18 mouse cellular contexts compared by ENCODE assay signal in genomic region chr5:111218998-111219397, GRCm38 (mm10).
DNase-seq lines count a peak whose midpoint lies in the region; ATAC-seq lines count a peak whose summit lies in the region.
"Had no signal": no experiment of that assay in that cellular context is flagged by ENCODE, and none has a peak within 500 bp of the region (broad histone marks: within the 10 kb centered on the region; RNA-seq: fewer than 3 reads in every experiment).

No protein-coding gene starts in this region.

- WGBS in forebrain, embryonic 12.5 days = 73% methylated on average over 5 of the region's 5 CpGs
- WGBS in forebrain, embryonic 16.5 days = 64% methylated on average over 5 of the region's 5 CpGs
- WGBS in limb, embryonic 12.5 days = 87% methylated on average over 5 of the region's 5 CpGs
- WGBS in limb, embryonic 10.5 days = 85% methylated on average over 5 of the region's 5 CpGs
- WGBS in forebrain, embryonic 15.5 days = 63% methylated on average over 5 of the region's 5 CpGs
- 56% methylated on average over 5 of the region's 5 CpGs for WGBS in midbrain, embryonic 15.5 days

- H3K4me2 ChIP-seq in forebrain, embryonic 12.5 days = no peak overlapping the region
- H3K4me2 ChIP-seq in forebrain, embryonic 16.5 days (ENCODE audit: low read length) = no peak overlapping the region
- H3K4me2 ChIP-seq in limb, embryonic 12.5 days = no peak overlapping the region
- H3K4me2 ChIP-seq in forebrain, embryonic 15.5 days (replicated peaks) = no peak overlapping the region
- H3K4me2 ChIP-seq in midbrain, embryonic 15.5 days = no peak overlapping the region
- H3K4me2 ChIP-seq: kidney, embryonic 15.5 days had no signal

- H3K36me3 ChIP-seq in forebrain, embryonic 12.5 days (replicated peaks) = peaks cover 11% of the 10 kb centered on the region
- peaks cover 6% of the 10 kb centered on the region; the same call in 1 of the 2 replicates for H3K36me3 ChIP-seq in forebrain, embryonic 16.5 days (ENCODE audit: control insufficient read depth, insufficient read depth)
- H3K36me3 ChIP-seq in limb, embryonic 12.5 days = peaks cover 13% of the 10 kb centered on the region
- H3K36me3 ChIP-seq in limb, embryonic 10.5 days = peaks cover 11% of the 10 kb centered on the region
- H3K36me3 ChIP-seq in forebrain, embryonic 15.5 days = peaks cover 9% of the 10 kb centered on the region
- peaks cover 8% of the 10 kb centered on the region for H3K36me3 ChIP-seq in midbrain, embryonic 15.5 days (replicated peaks)

- peaks cover 10% of the 10 kb centered on the region for H3K27me3 ChIP-seq in forebrain, embryonic 12.5 days
- H3K27me3 ChIP-seq in forebrain, embryonic 16.5 days (replicated peaks; ENCODE audit: control insufficient read depth, insufficient read depth, low read length) = no peaks in the 10 kb centered on the region
- H3K27me3 ChIP-seq in limb, embryonic 12.5 days = no peaks in the 10 kb centered on the region
- H3K27me3 ChIP-seq in limb, embryonic 10.5 days (ENCODE audit: low read depth, poor library complexity, severe bottlenecking) = 0 out of 2 replicates have a peak, but pooled peaks cover 4% of the 10 kb centered on the region
- no peaks in the 10 kb centered on the region for H3K27me3 ChIP-seq in forebrain, embryonic 15.5 days
- no peaks in the 10 kb centered on the region for H3K27me3 ChIP-seq in midbrain, embryonic 15.5 days (replicated peaks)
- H3K27me3 ChIP-seq: kidney, embryonic 15.5 days had no signal

- no peak overlapping the region for H3K4me3 ChIP-seq in forebrain, embryonic 12.5 days (replicated peaks)
- H3K4me3 ChIP-seq in forebrain, embryonic 16.5 days (replicated peaks; ENCODE audit: low read length) = no peak overlapping the region
- H3K4me3 ChIP-seq in limb, embryonic 12.5 days (replicated peaks) = no peak overlapping the region
- H3K4me3 ChIP-seq in limb, embryonic 10.5 days = no peak overlapping the region
- H3K4me3 ChIP-seq in forebrain, embryonic 15.5 days = no peak overlapping the region
- H3K4me3 ChIP-seq in midbrain, embryonic 15.5 days = no peak overlapping the region
- H3K4me3 ChIP-seq: kidney, embryonic 15.5 days; left cerebral cortex, adult 2 months; myocyte had no signal

- DNase-seq in limb, embryonic 10.5 days (ENCODE audit: low spot score) = no peak
- DNase-seq in layer of hippocampus, adult 9-10 months (ENCODE audit: low spot score) = no peak
- no peak for DNase-seq in right cerebral cortex, postnatal 14 days
- DNase-seq: adrenal gland, postnatal 25 days; cerebellum, adult 9-11 months; gastrocnemius, postnatal 25 days; liver; lung, adult 18-20 months; lung, postnatal 4 days had no signal

- no peaks in the 10 kb centered on the region for H3K9me3 ChIP-seq in forebrain, embryonic 12.5 days
- H3K9me3 ChIP-seq in forebrain, embryonic 16.5 days (ENCODE audit: control insufficient read depth, low read length) = no peaks in the 10 kb centered on the region
- no peaks in the 10 kb centered on the region for H3K9me3 ChIP-seq in limb, embryonic 12.5 days
- H3K9me3 ChIP-seq in limb, embryonic 10.5 days (replicated peaks) = no peaks in the 10 kb centered on the region
- no peaks in the 10 kb centered on the region for H3K9me3 ChIP-seq in forebrain, embryonic 15.5 days
- H3K9me3 ChIP-seq in midbrain, embryonic 15.5 days = no peaks in the 10 kb centered on the region
- H3K9me3 ChIP-seq: kidney, embryonic 15.5 days had no signal

- ATAC-seq in forebrain, embryonic 12.5 days (ENCODE audit: low FRiP score) = no peak
- no peak for ATAC-seq in forebrain, embryonic 16.5 days
- no peak for ATAC-seq in limb, embryonic 12.5 days (ENCODE audit: insufficient number of reproducible peaks, insufficient read depth, low FRiP score, low TSS enrichment, low read depth)
- no peak for ATAC-seq in forebrain, embryonic 15.5 days (replicated peaks)
- ATAC-seq in midbrain, embryonic 15.5 days (replicated peaks) = no peak
- ATAC-seq: activated CD4-positive, CD25-positive, alpha-beta regulatory T cell, adult 4 months had no signal

- H3K27ac ChIP-seq in forebrain, embryonic 12.5 days = peak overlapping the region; percentile 96
- no peak overlapping the region for H3K27ac ChIP-seq in forebrain, embryonic 16.5 days (ENCODE audit: low read length)
- H3K27ac ChIP-seq in limb, embryonic 12.5 days = 0 out of 2 replicates have a peak overlapping the region, but pooled peaks have one; percentile 7
- H3K27ac ChIP-seq in limb, embryonic 10.5 days = no peak overlapping the region
- peak overlapping the region; percentile 88 for H3K27ac ChIP-seq in forebrain, embryonic 15.5 days (replicated peaks)
- H3K27ac ChIP-seq in midbrain, embryonic 15.5 days = peak overlapping the region; percentile 80; the same call in 1 of the 2 replicates
- H3K27ac ChIP-seq: kidney, embryonic 15.5 days; left cerebral cortex, adult 2 months had no signal

- H3K4me1 ChIP-seq in forebrain, embryonic 12.5 days = peaks cover 79% of the 10 kb centered on the region
- peaks cover 67% of the 10 kb centered on the region for H3K4me1 ChIP-seq in forebrain, embryonic 16.5 days (replicated peaks; ENCODE audit: control insufficient read depth, insufficient read depth, low read length)
- H3K4me1 ChIP-seq in limb, embryonic 12.5 days (replicated peaks) = peaks cover 54% of the 10 kb centered on the region
- H3K4me1 ChIP-seq in limb, embryonic 10.5 days = peaks cover 76% of the 10 kb centered on the region
- peaks cover 81% of the 10 kb centered on the region for H3K4me1 ChIP-seq in forebrain, embryonic 15.5 days
- H3K4me1 ChIP-seq in midbrain, embryonic 15.5 days = peaks cover 77% of the 10 kb centered on the region

- no peak overlapping the region for H3K9ac ChIP-seq in forebrain, embryonic 12.5 days
- H3K9ac ChIP-seq in forebrain, embryonic 16.5 days (replicated peaks; ENCODE audit: low read depth, low read length) = no peak overlapping the region
- no peak overlapping the region for H3K9ac ChIP-seq in limb, embryonic 12.5 days (replicated peaks)
- H3K9ac ChIP-seq in forebrain, embryonic 15.5 days (replicated peaks) = no peak overlapping the region
- H3K9ac ChIP-seq in midbrain, embryonic 15.5 days = no peak overlapping the region
- H3K9ac ChIP-seq: kidney, embryonic 15.5 days had no signal

Comparison
In these comparisons a context has a peak if more than half of its experiments do, and no peak if none do; other contexts are left out.
1. H3K27ac ChIP-seq: peak in forebrain, embryonic 12.5 days (single experiment), limb, embryonic 12.5 days (single experiment), forebrain, embryonic 15.5 days (single experiment) and midbrain, embryonic 15.5 days (single experiment); none in forebrain, embryonic 16.5 days (single experiment) and limb, embryonic 10.5 days (single experiment).